Mouse (Mus musculus) stomach, postnatal 0 days (tissue): ENCODE measurements around the gene Zcchc14. TPM values are rescaled to one million over a fixed set of nuclear protein-coding genes. Genes with fewer than 3 reads are reported as not detected.

ENCODE experiments used
- ATAC-seq: fragments of 200-750 bp; cut with Nextera tagmentation; 2 replicates; pipeline ENCODE4 v1.8.0; 2017; ENCODE audit not compliant: low FRiP score, low TSS enrichment
- DNase-seq: peaks from one replicate; pipeline ENCODE4 v3.0.0-alpha.2; 2016; ENCODE audit warnings: low spot score
- H3K27ac ChIP-seq: fragments of 300-500 bp; sonication (generic); replicated peaks from 2 replicates; pipeline ENCODE4 v1.5.1; 2014; ENCODE audit warnings: mild to moderate bottlenecking, control low read depth
- H3K27me3 ChIP-seq: fragments of 300-500 bp; sonication (generic); 2 replicates; pipeline ENCODE4 v1.6.1; 2014; ENCODE audit warnings: low read length; ENCODE audit not compliant: control insufficient read depth, insufficient read depth
- H3K36me3 ChIP-seq: fragments of 300-500 bp; sonication (generic); 2 replicates; pipeline ENCODE4 v1.6.1; 2014; ENCODE audit warnings: low read length, mixed read lengths; ENCODE audit not compliant: control insufficient read depth, insufficient read depth
- H3K4me1 ChIP-seq: fragments of 300-500 bp; sonication (generic); replicated peaks from 2 replicates; pipeline ENCODE4 v1.6.1; 2014; ENCODE audit warnings: antibody characterized with exemption; ENCODE audit not compliant: control insufficient read depth, insufficient read depth
- H3K4me2 ChIP-seq: fragments of 300-500 bp; sonication (generic); replicated peaks from 2 replicates; pipeline ENCODE4 v1.6.1; 2014; ENCODE audit warnings: low read depth, mild to moderate bottlenecking, control low read depth, moderate library complexity
- H3K4me3 ChIP-seq: fragments of 300-500 bp; sonication (generic); 2 replicates; pipeline ENCODE4 v1.5.1; 2014; ENCODE audit warnings: low read depth, low read length, control low read depth
- H3K9ac ChIP-seq: fragments of 300-500 bp; sonication (generic); 2 replicates; pipeline ENCODE4 v1.6.1; 2014; ENCODE audit warnings: mild to moderate bottlenecking, low read length, control low read depth, mixed read lengths
- H3K9me3 ChIP-seq: fragments of 300-500 bp; sonication (generic); 2 replicates; pipeline ENCODE4 v1.6.1; 2016; ENCODE audit warnings: low read length; ENCODE audit not compliant: control insufficient read depth
- CTCF ChIP-seq: IDR thresholded peaks from 2 replicates; pipeline ENCODE4 v1.5.1; 2016; ENCODE audit warnings: antibody characterized with exemption, low read depth, mild to moderate bottlenecking, moderate library complexity
- EP300 ChIP-seq: optimal IDR thresholded peaks from 2 replicates; pipeline ENCODE3; 2016; ENCODE audit warnings: antibody characterized with exemption
- WGBS: fragments of 180-500 bp; shearing (Covaris S2); extraction: QIAGEN DNeasy Blood & Tissue Kit; methylation state at CpG from one replicate; pipeline ENCODE4 v1.1.7; 2014; 5-methylcytosine and 5-hydroxymethylcytosine counted together
- polyA plus RNA-seq: library from polyadenylated mRNA; unstranded; fragments of >200 nt; fragmentation: Nextera tagmentation; extraction: Ambion mirVana; gene quantifications from 2 replicates; pipeline ENCODE4 v1.2.1, GENCODE M21; 2015

Zcchc14 gene
- polyA plus RNA-seq, 1 experiment from 2014 or later = 4.5 TPM

DNA sequence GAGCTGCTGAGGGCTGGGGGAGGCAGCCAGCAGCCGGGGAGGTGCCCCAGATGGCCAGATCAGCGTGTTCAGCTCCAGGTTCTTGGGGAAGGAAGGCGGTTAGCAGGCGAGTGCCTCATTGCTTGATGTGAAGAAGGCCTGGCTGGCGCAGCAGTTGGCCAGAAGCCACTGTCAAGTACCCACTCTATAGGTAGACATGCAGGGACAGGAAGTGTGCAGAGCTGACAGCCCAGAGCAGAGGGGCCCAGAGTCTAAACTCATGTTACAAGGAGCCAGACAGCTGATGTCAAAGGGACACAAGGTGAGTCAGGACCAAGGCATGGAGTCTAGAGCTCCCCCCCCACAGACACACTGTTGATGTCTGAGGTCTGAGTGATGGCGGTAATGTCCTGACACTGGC is 102.6 kb downstream of the Zcchc14 start:
- WGBS = 75% methylated on average over 6 of the region's 6 CpGs
- ATAC-seq (no peak), DNase-seq (no peak)
- Histone ChIP-seq H3K9me3 (no peaks in the 10 kb centered on the region), H3K27me3 (no peaks in the 10 kb centered on the region), H3K4me1 (no peaks in the 10 kb centered on the region), H3K4me3 (no peak overlapping the region), H3K27ac (no peak overlapping the region), H3K9ac (no peak overlapping the region), H3K36me3 (0 out of 2 replicates have a peak, but pooled peaks cover 8% of the 10 kb centered on the region), H3K4me2 (no peak overlapping the region)
- TF ChIP-seq CTCF = no peak
- no peak for TF ChIP-seq EP300

Other genes with a start within 250 kb of the Zcchc14 start
- not detected in 2 replicates for gene 1700018B08Rik, start 108.6 kb downstream of the Zcchc14 start, polyA plus RNA-seq
- gene Fbxo31, start 74.1 kb downstream of the Zcchc14 start, polyA plus RNA-seq = 10.0 and 10.9 TPM in 2 replicates
- 262 and 274 TPM in 2 replicates for gene Map1lc3b, start 62.5 kb downstream of the Zcchc14 start, polyA plus RNA-seq
- gene Jph3, start 76.7 kb upstream of the Zcchc14 start, polyA plus RNA-seq = 1.7 and 2.1 TPM in 2 replicates
- gene Klhdc4, start 176.7 kb upstream of the Zcchc14 start, polyA plus RNA-seq = 13.7 and 14.7 TPM in 2 replicates